Mouse (Mus musculus) Patski (cell line): ENCODE results near the gene Frs3. TPM values are rescaled to one million over a fixed set of nuclear protein-coding genes. Genes with fewer than 3 reads are reported as not detected.

Experiments used
- ATAC-seq: fragments of 100-300 bp; one replicate; pipeline ENCODE4 v1.8.0; 2021
- CTCF ChIA-PET: fragments of 350-600 bp; sonication (Branson Sonifier 250); formaldehyde crosslinking; loops from one replicate; lab custom pipeline; 2022; ENCODE audit warnings: inconsistent platforms; lab: Charles Lee
- POLR2A ChIA-PET: fragments of 350-600 bp; sonication (Branson Sonifier 250); formaldehyde crosslinking; loops from one replicate; lab custom pipeline; 2022; ENCODE audit warnings: antibody characterized with exemption, inconsistent platforms; lab: Charles Lee
- DNase-seq: peaks from one replicate; pipeline ENCODE4 v3.0.0-alpha.2; 2011; ENCODE audit warnings: low read depth, low spot score
- H3K27me3 ChIP-seq: fragments of 371-371 bp; one replicate; pipeline ENCODE4 v1.5.1; 2021
- CTCF ChIP-seq: fragments of 100-300 bp; IDR thresholded peaks from one replicate; pipeline ENCODE4 v1.5.1; 2021
- in situ Hi-C: fragments of 300-500 bp; cut with MboI; formaldehyde crosslinking; loops from 3 replicates; pipeline ENCODE4 v1.11.1; 2018; ENCODE audit warnings: low pct_unique_long_range_greater_than_20kb, mixed read lengths
- polyA plus RNA-seq: library from polyadenylated mRNA; unstranded; gene quantifications from one replicate; pipeline ENCODE4 v1.2.3, GENCODE M21; 2021

Frs3 gene
- polyA plus RNA-seq, 1 experiment from 2014 or later, result 8.2 TPM

- DNase-seq (peak; percentile 64), ATAC-seq (peak; percentile 77)
- ChIA-PET POLR2A (interaction anchor here (0.7 to 1.3 kb wide), 2 partner anchors 18 to 192 kb away, joined by 3 to 4 read pairs; no protein-coding TSS in a partner anchor), CTCF (no interaction called here)
- no peaks in the 10 kb centered on the region for H3K27me3 ChIP-seq
- in situ Hi-C loops, result loop anchor here (5.0 kb wide), 2 partner anchors 40 to 175 kb away; no protein-coding TSS in a partner anchor
- no peak for TF ChIP-seq CTCF
Measured at GRCm38 (mm10) chr17:47687409-47688343, 1.2 kb upstream of the Frs3 start.

GRCm38 (mm10) chr17:47688344-47688607 lies 554 bp upstream of the Frs3 start, which contains the start of gene Tomm6:
Tomm6 (minus strand) TSS chr17:47688386.
- ChIA-PET CTCF (no interaction called here), POLR2A (interaction anchor here (0.7 to 1.3 kb wide), 2 partner anchors 17 to 192 kb away, joined by 3 to 4 read pairs; no protein-coding TSS in a partner anchor)
- no peaks in the 10 kb centered on the region for H3K27me3 ChIP-seq
- ATAC-seq, result no peak
- no peak for TF ChIP-seq CTCF
- in situ Hi-C loops, result loop anchor here (5.0 kb wide), 2 partner anchors 41 to 176 kb away; no protein-coding TSS in a partner anchor
- no peak for DNase-seq

GRCm38 (mm10) chr17:47689894-47690293 lies 1.1 kb downstream of the Frs3 start:
- ATAC-seq, result no peak
- in situ Hi-C loops, result loop anchor here (5.0 kb wide), 2 partner anchors 43 to 178 kb away; no protein-coding TSS in a partner anchor
- ChIA-PET POLR2A (no interaction called here), CTCF (interaction anchor here (1.0 to 2.5 kb wide), 2 partner anchors 13 to 46 kb away, joined by 3 to 8 read pairs; no protein-coding TSS in a partner anchor)
- no peak for DNase-seq
- TF ChIP-seq CTCF, result no peak
- no peaks in the 10 kb centered on the region for H3K27me3 ChIP-seq

- in situ Hi-C loops, result no loop called here
- ATAC-seq, result no peak
- POLR2A ChIA-PET, result no interaction called here
Measured at GRCm38 (mm10) chr17:47691650-47692049, 2.8 kb downstream of the Frs3 start.

GRCm38 (mm10) chr17:47693671-47694441 lies 5.0 kb downstream of the Frs3 start:
- in situ Hi-C loops, result no loop called here
- DNase-seq (no peak), ATAC-seq (no peak)
- H3K27me3 ChIP-seq, result no peaks in the 10 kb centered on the region
- ChIA-PET POLR2A (interaction anchor here (0.7 kb wide), 1 partner anchor 10 kb away, joined by 3 read pairs; no protein-coding TSS in a partner anchor), CTCF (interaction anchor here (1.0 to 2.3 kb wide), 4 partner anchors 11 to 66 kb away, joined by 3 to 7 read pairs (median 4); no protein-coding TSS in a partner anchor)
- no peak for TF ChIP-seq CTCF

More at GRCm38 (mm10) chr17:47691650-47692049, 2.8 kb downstream of the Frs3 start:
- DNase-seq, result no peak
- H3K27me3 ChIP-seq, result no peaks in the 10 kb centered on the region
- CTCF ChIA-PET, result interaction anchor here (1.2 to 2.5 kb wide), 2 partner anchors 15 to 68 kb away, joined by 3 to 8 read pairs; no protein-coding TSS in a partner anchor
- no peak for TF ChIP-seq CTCF

- in situ Hi-C loops, result no loop called here
- ATAC-seq, result no peak
- H3K27me3 ChIP-seq, result no peaks in the 10 kb centered on the region
- no peak for TF ChIP-seq CTCF
- DNase-seq, result no peak
- POLR2A ChIA-PET, result interaction anchor here (0.7 kb wide), 1 partner anchor 10 kb away, joined by 3 read pairs; no protein-coding TSS in a partner anchor
- CTCF ChIA-PET, result interaction anchor here (1.3 to 2.3 kb wide), 2 partner anchors 11 to 65 kb away, joined by 3 to 7 read pairs; no protein-coding TSS in a partner anchor
Measured at GRCm38 (mm10) chr17:47694442-47694502, 5.4 kb downstream of the Frs3 start, which contains the start of gene Gm21981. Gm21981 (minus strand) TSS chr17:47694455.

- ChIA-PET CTCF (interaction anchor here (0.8 to 2.3 kb wide), 4 partner anchors 11 to 65 kb away, joined by 3 to 7 read pairs (median 3); no protein-coding TSS in a partner anchor), POLR2A (interaction anchor here (0.6 to 0.7 kb wide), 2 partner anchors 9 to 61 kb away, joined by 3 read pairs; no protein-coding TSS in a partner anchor)
- ATAC-seq, result peak; percentile 92
- no peak for TF ChIP-seq CTCF
- in situ Hi-C loops, result loop anchor here (5.0 kb wide), 1 partner anchor 38 kb away; no protein-coding TSS in a partner anchor
- no peaks in the 10 kb centered on the region for H3K27me3 ChIP-seq
- peak; percentile 81 for DNase-seq
Measured at GRCm38 (mm10) chr17:47694503-47695336, 5.9 kb downstream of the Frs3 start, which contains the start of gene Prickle4. Prickle4 (minus strand) TSS chr17:47694736.

GRCm38 (mm10) chr17:47695337-47695710 lies 6.5 kb downstream of the Frs3 start:
- no peak for TF ChIP-seq CTCF
- no peaks in the 10 kb centered on the region for H3K27me3 ChIP-seq
- ATAC-seq (no peak), DNase-seq (no peak)
- POLR2A ChIA-PET, result interaction anchor here (0.6 kb wide), 1 partner anchor 61 kb away, joined by 3 read pairs; no protein-coding TSS in a partner anchor
- CTCF ChIA-PET, result interaction anchor here (0.8 to 2.3 kb wide), 4 partner anchors 10 to 55 kb away, joined by 3 to 7 read pairs (median 3); no protein-coding TSS in a partner anchor
- in situ Hi-C loops, result loop anchor here (5.0 kb wide), 1 partner anchor 37 kb away; no protein-coding TSS in a partner anchor

- POLR2A ChIA-PET, result no interaction called here
- in situ Hi-C loops, result loop anchor here (5.0 kb wide), 1 partner anchor 34 kb away; no protein-coding TSS in a partner anchor
- no peak for TF ChIP-seq CTCF
- no peak for ATAC-seq
- H3K27me3 ChIP-seq, result no peaks in the 10 kb centered on the region
- CTCF ChIA-PET, result no interaction called here
- DNase-seq, result no peak
Measured at GRCm38 (mm10) chr17:47698156-47698555, 9.3 kb downstream of the Frs3 start.
